Mouse (Mus musculus): Measurements from ENCODE around the gene Rnf167. TPM values are rescaled to one million over a fixed set of nuclear protein-coding genes. Genes with fewer than 3 reads are reported as not detected.

Gene Rnf167
- polyA plus RNA-seq, 1 experiment from 2014 or later: 135 TPM

DNA sequence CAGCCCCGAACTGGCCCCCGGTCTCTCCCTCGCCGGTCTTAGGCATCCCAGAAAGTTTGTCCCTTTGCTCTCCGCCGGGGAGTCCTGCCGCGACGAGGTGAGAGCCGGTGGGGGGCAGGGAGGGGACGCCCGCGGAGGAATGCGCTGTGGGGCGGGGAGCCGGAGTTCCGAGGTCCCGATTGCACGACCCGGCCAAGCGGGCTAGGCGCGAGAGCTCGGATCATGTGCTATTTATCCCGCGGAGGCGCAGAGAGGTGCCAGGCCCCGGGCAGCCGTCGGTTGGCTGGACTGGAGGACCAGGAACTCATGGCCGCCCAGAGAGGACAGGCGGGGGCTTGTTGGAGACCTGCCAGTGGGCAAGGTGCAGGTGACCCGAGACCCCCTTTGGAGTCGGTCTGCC, 53.6 kb downstream of the Rnf167 start:
- WGBS: 1% methylated on average over 34 of the region's 34 CpGs
- ATAC-seq (ENCODE audit: insufficient number of reproducible peaks, insufficient read depth, low FRiP score, low TSS enrichment, low read depth): peak; percentile 32; the same call in 1 of the 2 replicates
- H3K36me3 ChIP-seq: peaks cover 26% of the 10 kb centered on the region

More for the DNA sequence above, 53.6 kb downstream of the Rnf167 start:
- Histone ChIP-seq H3K4me1 (peaks cover 21% of the 10 kb centered on the region), H3K4me3 (peak overlapping the region; percentile 92), H3K9me3 (no peaks in the 10 kb centered on the region), H3K27me3 (no peaks in the 10 kb centered on the region), H3K27ac (peak overlapping the region; percentile 93), H3K4me2 (peak overlapping the region; percentile 82), H3K9ac (peak overlapping the region; percentile 94)

Other genes with a start within 250 kb of the Rnf167 start
- gene Pelp1, start 237.2 kb upstream of the Rnf167 start, polyA plus RNA-seq (2015; fragmentation: Nextera tagmentation; extraction: Ambion mirVana): 37.1 and 42.1 TPM in 2 replicates
- 18.1 and 19.4 TPM in 2 replicates for gene Arrb2, start 214.6 kb upstream of the Rnf167 start, polyA plus RNA-seq (2015; fragmentation: Nextera tagmentation; extraction: Ambion mirVana)
- gene Med11, start 195.3 kb upstream of the Rnf167 start, polyA plus RNA-seq (2015; fragmentation: Nextera tagmentation; extraction: Ambion mirVana): 40.8 and 44.7 TPM in 2 replicates
- gene Zmynd15, start 187.8 kb upstream of the Rnf167 start, polyA plus RNA-seq (2015; fragmentation: Nextera tagmentation; extraction: Ambion mirVana): 0.59 and 0.78 TPM in 2 replicates
- 2.4 and 2.6 TPM in 2 replicates for gene Cxcl16, start 187.3 kb upstream of the Rnf167 start, polyA plus RNA-seq (2015; fragmentation: Nextera tagmentation; extraction: Ambion mirVana)
- gene Tm4sf5, start 142.0 kb upstream of the Rnf167 start, polyA plus RNA-seq (2015; fragmentation: Nextera tagmentation; extraction: Ambion mirVana): 0.69 TPM in 1 of 2 replicates, not detected in the other
- gene Vmo1, start 132.6 kb upstream of the Rnf167 start, polyA plus RNA-seq (2015; fragmentation: Nextera tagmentation; extraction: Ambion mirVana): 0.56 TPM in 1 of 2 replicates, not detected in the other
- gene Gltpd2, start 128.0 kb upstream of the Rnf167 start, polyA plus RNA-seq (2015; fragmentation: Nextera tagmentation; extraction: Ambion mirVana): 0.45 TPM in 1 of 2 replicates, not detected in the other
- 837 and 839 TPM in 2 replicates for gene Psmb6, start 121.9 kb upstream of the Rnf167 start, polyA plus RNA-seq (2015; fragmentation: Nextera tagmentation; extraction: Ambion mirVana)
- gene Gm40193, start 114.3 kb upstream of the Rnf167 start, polyA plus RNA-seq (2015; fragmentation: Nextera tagmentation; extraction: Ambion mirVana): not detected in 2 replicates
- gene Pld2, start 107.2 kb upstream of the Rnf167 start, polyA plus RNA-seq (2015; fragmentation: Nextera tagmentation; extraction: Ambion mirVana): 5.3 and 6.5 TPM in 2 replicates
- gene Mink1, start 84.4 kb upstream of the Rnf167 start, polyA plus RNA-seq (2015; fragmentation: Nextera tagmentation; extraction: Ambion mirVana): 14.6 and 16.5 TPM in 2 replicates
- not detected in 2 replicates for gene 4930544D05Rik, start 31.4 kb upstream of the Rnf167 start, polyA plus RNA-seq (2015; fragmentation: Nextera tagmentation; extraction: Ambion mirVana)
- gene Chrne, start 28.0 kb upstream of the Rnf167 start, polyA plus RNA-seq (2015; fragmentation: Nextera tagmentation; extraction: Ambion mirVana): not detected in 2 replicates
- gene Gp1ba, start 8.1 kb upstream of the Rnf167 start, polyA plus RNA-seq (2015; fragmentation: Nextera tagmentation; extraction: Ambion mirVana): 0.10 and 0.37 TPM in 2 replicates
- gene Slc25a11, start 244 bp downstream of the Rnf167 start, polyA plus RNA-seq (2015; fragmentation: Nextera tagmentation; extraction: Ambion mirVana): 167 and 170 TPM in 2 replicates
- 1,478 and 1,672 TPM in 2 replicates for gene Pfn1, start 7.4 kb downstream of the Rnf167 start, polyA plus RNA-seq (2015; fragmentation: Nextera tagmentation; extraction: Ambion mirVana)
- 18.3 and 19.7 TPM in 2 replicates for gene Eno3, start 10.0 kb downstream of the Rnf167 start, polyA plus RNA-seq (2015; fragmentation: Nextera tagmentation; extraction: Ambion mirVana)
- 159 and 163 TPM in 2 replicates for gene Spag7, start 22.2 kb downstream of the Rnf167 start, polyA plus RNA-seq (2015; fragmentation: Nextera tagmentation; extraction: Ambion mirVana)
- 13.4 TPM in 2 replicates for gene Camta2, start 40.9 kb downstream of the Rnf167 start, polyA plus RNA-seq (2015; fragmentation: Nextera tagmentation; extraction: Ambion mirVana)
- 1.1 and 1.3 TPM in 2 replicates for gene Inca1, start 52.9 kb downstream of the Rnf167 start, polyA plus RNA-seq (2015; fragmentation: Nextera tagmentation; extraction: Ambion mirVana)
- 4.2 and 4.5 TPM in 2 replicates for gene Kif1c, start 53.3 kb downstream of the Rnf167 start, polyA plus RNA-seq (2015; fragmentation: Nextera tagmentation; extraction: Ambion mirVana)
- gene Zfp3, start 117.0 kb downstream of the Rnf167 start, polyA plus RNA-seq (2015; fragmentation: Nextera tagmentation; extraction: Ambion mirVana): 6.0 and 7.6 TPM in 2 replicates
- gene Scimp, start 165.4 kb downstream of the Rnf167 start, polyA plus RNA-seq (2015; fragmentation: Nextera tagmentation; extraction: Ambion mirVana): 0.25 TPM in 1 of 2 replicates, not detected in the other
- gene Rabep1, start 197.5 kb downstream of the Rnf167 start, polyA plus RNA-seq (2015; fragmentation: Nextera tagmentation; extraction: Ambion mirVana): 46.2 and 46.3 TPM in 2 replicates